Mouse (Mus musculus) right cerebral cortex, postnatal 14 days (tissue): Measurements from ENCODE around the gene Fam120a.

Source experiments
- DNase-seq: peaks from one replicate; pipeline ENCODE4 v3.0.0; 2022

Gene Fam120a

DNA sequence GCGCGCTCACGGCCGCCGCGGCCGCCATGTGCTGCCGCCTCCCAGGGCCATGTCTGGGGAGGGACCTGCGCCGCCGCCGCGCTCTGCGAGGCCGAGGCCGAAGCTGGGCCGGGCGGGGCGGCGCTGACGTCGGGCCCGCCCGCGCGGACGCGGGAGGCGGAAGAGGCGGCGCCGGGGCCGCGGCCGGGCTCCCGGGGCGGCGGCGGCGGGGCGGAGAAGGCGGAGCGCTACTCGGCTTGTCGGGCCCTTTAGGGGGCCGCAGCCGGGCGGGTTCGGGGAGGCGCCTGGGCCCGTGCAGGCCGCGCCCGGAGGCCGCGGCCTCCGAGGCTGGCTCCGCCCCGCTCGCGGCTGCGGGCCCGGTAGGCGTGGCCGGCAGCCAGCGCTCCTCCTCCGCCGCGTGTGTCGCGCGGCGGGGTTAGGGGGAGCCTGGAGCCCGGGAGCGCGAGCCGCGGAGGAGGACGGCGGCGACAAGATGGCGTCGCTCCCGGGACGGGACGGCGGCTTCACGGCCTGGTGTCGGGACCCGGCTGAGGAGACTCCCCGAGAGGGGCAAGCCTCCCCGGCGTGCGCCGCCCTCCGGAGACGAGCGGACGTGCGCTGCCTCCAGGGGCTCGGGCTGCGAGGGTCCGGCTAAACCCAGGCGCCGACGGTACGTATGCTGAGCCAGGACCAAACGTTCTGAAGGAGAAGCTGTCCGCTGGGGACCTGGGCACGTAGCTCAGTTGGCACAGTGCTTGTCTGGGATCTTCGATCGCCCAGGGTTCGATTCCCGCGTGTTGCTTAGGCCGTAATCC, at the start of gene Fam120a:
Gene Fam120a (minus strand): TSS at position 62 of the 794 bp plus-strand sequence.
- peak; percentile 79 for DNase-seq

DNA sequence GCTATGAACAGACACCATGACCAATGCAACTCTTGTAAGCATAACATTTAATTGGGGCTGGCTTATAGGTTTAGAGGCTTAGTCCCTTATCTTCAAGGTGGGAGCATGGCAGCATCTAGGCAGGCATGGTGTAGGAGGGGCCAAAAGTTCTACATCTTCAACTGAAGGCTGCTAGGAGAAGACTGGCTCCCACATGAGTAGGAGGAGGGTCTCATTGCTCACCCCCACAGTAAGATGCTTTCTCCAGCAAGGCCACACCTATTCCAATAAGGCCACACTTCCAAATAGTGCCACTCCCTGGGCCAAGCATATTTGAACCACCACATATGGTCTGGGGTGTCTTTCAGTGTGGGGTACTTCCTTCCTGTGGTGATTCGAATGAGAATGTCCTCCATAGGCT, 49.6 kb upstream of the Fam120a start:
- no peak for DNase-seq

GRCm38 (mm10) chr13:49016311-49016761, 48.5 kb upstream of the Fam120a start:
- peak; percentile 86 for DNase-seq

GRCm38 (mm10) chr13:49015366-49016306, 47.8 kb upstream of the Fam120a start:
- DNase-seq: no peak

- no peak for DNase-seq
These were observed 45.5 kb upstream of the Fam120a start for GRCm38 (mm10) chr13:49013206-49013794.

DNA sequence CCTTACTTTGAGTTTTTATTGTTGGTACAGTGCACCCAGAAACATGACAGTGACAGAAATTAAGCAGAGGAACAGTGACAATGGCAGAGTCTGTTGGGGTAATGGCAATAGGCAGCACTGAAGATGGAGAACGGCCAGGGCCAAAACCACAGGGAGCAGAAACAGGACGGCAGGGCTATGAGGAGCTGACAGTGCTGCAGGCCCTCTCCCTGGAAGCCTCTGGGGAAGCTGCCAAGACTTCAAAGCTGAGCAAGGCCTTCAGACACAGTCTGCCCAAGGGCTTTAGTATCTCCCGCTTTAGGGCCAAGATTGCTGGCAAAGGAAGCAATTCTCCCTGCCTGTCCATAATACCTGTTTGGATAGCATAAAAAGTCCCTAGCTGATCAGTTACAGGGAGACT, 33.9 kb upstream of the Fam120a start:
- peak; percentile 28 for DNase-seq

DNA sequence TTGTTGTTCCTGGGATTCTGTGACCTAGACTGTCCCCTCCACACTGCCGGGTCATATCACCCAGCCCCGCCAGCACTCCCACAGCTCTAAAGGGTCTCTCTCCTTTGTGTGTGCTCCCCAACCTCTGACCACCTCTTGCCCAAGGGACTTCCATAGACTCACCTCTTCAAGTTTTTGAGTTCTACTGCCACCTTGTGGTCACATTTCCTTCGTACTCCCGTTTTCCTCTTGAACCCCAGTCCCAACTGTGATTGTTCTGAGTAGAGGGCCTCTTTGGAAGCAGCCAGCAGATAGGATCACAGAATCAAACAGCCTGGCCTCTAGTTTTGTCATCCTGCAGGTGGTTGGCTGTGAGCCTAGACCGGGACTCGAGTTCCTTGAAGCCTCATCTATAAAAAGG, 30.8 kb upstream of the Fam120a start:
- DNase-seq: peak; percentile 26

DNA sequence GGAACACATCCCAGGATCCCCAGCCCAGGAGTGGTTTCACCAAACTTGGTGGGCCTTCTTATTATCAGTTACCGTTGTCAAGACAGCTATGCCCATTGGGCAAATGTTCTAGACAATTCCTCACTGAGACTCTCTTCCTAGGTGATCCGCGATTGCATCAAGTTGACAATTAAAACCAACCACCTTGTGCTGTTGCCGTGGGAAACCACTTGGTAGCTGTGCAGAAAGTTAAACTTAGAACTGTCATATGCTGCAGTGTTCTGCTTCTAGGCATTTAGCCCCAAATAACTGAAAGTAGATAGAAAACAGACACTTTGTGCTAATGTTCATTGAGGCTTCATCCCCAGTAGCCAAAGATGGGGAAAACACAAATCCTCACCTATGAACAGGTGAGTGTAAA, 28.9 kb upstream of the Fam120a start:
- DNase-seq: no peak

DNA sequence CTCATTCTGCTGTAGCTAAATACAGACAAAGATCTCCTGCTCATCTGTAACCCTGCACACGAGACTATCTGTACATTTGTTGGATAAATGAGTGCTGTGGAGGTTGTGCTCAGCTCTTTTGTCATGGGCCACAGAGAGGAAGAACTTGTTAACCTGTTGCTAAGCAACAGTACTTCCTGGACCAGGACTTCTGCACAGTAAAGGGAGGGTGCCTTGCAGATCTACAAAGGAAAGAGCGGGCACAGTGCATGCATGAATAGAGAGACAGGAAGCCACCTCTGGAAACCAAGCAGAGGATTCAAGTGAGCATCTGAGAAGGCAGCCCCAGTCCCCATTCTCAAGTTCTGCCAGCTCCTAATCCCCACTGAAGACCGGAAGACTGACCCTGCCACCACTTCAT, 27.1 kb upstream of the Fam120a start:
- no peak for DNase-seq

DNA sequence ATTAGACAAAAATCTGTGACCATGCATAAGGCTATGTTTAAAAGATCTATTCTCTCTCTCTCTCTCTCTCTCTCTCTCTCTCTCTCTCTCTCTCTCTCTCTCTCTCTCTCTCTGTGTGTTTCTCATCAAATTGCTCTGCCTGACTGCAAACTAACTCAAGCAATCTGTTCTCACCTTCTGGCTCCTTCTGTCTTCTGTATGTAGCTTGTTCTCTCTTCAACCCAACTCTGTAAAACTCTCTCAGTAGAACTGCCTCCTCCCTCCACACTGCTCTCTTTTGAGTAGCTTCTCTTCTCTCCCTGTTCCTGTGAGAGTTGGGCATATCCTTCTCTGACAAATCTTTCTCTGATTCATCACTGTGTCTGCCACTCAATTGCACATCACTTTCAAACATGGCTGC, 25.1 kb upstream of the Fam120a start:
- DNase-seq: no peak

DNA sequence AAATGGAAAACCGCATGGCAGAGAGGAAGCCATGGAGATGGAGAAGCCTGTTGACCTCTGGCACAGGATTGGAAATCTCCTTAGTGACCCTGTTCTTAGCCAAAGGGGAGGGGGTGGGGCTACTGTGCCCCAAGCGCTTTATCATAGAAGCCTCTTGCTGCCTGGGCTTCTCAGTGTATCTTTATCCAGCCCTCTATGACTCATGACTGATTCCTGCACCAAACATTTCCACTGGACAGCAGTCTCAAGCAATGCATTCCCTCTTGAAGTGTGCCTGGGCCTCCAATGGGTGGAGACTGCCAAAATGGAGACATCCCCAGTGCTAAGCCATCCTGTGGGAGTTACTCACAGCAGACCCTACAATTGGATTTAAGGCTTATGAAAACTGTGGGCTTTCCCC, 22.3 kb upstream of the Fam120a start:
- DNase-seq: no peak

DNA sequence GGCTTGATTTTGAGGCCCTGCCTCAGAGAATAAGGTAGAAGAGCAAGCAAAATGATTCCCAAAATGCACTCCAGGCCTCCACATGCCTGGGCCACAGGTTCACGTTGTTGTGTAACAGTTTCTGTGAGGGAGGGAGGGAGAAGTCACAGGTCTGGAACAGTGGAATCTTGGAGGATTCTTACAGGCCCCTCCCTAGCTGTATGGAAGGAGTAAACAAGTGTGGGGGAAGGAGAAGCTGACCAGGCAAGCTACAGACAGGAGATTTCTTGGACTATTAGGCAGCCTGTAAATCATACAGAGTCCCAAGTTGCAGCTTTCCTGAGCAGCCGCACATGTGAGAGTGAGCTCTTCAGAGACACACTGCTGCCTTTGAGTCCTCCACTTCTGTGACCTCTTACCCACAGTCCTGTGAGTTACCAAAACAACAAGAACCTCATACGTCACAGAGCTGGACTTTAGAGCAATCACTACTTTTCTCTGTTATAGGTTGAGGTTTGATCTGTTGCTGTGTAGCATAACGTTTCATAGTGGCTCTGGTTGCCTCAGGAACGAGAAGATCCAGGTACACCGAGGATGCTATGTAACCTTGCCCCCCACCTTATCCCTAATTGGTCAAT, 14.8 kb upstream of the Fam120a start:
- no peak for DNase-seq

DNA sequence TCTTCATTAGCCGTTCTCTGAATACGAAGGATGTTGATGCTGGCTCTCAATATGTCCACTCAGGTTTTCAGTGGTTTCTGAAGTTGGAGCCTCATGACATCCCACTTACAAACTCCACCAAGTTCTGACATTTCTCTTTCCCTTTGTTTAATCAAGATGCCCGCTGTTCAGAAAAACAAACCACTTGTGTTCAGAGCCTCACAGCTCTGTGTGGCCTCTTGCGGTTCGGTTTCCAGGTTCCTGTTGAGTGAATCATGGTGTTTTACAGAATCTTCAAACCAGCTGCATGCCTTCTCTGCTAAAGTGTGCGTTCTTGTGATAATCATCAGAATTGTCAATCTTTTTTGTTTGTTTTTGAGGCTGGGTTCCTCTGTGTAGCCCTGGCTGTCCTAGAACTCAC, 11.3 kb upstream of the Fam120a start:
- DNase-seq: no peak

DNA sequence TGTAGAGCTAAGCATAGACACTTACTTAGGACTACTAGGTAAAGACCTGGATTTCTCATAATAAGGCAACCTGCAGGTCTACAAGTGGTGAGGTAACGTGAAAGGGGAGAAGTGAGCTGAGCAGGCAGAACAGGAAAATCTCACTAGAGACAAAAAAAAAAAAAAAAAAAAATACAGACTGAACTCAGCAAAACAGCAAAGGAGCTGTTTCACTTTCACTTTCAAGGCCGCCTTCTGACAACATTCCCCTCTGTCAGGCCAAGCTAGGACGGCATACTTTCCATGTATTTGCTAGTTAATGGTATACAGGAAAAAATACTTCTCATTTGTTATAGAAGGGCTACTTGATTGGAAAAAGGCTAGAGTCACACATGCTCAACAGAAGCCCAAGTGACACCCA, 10.0 kb upstream of the Fam120a start:
- DNase-seq: no peak

DNA sequence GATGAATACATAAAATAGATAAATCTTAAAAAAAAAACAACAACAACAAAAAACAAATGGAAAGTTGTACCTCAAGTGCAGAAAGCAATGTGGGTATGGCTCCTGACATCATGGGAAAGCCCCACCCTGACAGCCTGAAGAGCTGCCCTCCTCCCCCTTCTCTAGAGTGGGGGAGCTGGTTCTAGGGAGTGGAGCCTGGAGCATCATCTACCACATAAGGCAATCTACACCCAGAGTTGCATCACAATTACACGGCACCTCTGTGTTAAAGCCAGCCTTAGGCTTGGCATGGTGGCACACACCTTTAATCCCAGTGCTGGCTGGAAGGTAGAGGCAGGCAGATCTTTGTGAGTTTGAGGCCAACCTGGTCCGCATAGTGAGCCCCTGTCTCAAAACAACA, 6.9 kb upstream of the Fam120a start:
- no peak for DNase-seq

DNA sequence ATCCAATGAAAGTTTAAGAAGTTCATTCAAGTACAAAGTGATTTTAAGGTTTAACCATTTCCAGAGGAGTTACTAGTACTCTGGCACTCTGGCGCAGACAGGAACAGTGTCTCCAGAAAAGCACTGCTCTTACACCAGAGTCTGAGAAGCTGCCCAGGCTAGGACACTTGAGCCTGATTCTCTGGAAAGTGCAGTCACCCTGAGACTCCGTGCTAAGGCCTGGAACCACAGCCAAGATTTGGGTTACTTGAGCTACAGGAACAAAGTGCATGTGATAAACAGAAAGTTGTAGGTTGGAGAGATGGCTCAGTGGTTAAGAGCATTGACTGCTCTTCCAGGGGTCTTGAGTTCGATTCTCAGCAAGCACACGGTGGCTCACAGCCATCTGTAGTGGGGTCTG, 6.4 kb upstream of the Fam120a start:
- no peak for DNase-seq

DNA sequence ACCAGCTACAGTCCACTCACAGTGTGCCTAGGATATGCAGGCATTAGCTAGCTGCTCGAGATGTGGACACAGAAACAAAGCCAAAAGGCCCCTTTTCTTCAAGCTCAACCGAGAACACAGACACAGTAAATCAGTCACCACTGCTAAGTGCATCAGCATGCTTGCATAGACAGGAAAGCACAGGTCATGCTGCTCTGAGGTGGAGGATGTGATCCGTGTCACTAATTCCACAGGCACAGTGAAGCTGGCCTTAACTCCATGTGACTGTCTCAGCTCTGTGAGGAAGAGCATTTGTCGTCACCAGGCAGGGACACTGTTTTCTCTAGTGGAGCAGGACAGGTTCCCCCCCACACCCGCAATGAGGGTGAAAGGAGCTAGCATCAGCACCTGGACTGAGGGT, 5.4 kb upstream of the Fam120a start:
- DNase-seq: no peak

GRCm38 (mm10) chr13:48971033-48971432, 3.2 kb upstream of the Fam120a start:
- DNase-seq: no peak

DNA sequence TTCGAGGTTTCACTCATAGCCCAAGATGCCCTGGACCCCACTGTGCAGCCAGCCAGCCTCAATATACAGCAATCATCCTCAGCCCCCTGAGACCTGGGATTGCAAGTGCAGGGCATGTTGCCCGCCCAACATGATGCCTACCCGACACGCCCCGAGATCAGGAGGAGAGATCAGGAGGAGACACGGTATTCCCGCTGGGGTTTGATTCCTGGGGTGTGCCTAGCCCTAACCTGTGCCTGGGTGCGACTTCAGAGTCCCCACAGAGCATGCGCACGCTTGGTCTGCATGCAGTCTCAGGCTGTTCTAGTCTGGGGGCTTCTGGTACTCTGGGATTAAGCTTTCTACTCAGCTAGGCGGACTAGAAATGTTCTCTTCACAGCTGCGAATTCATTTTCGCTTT, 2.7 kb upstream of the Fam120a start:
- DNase-seq: no peak

GRCm38 (mm10) chr13:48968750-48969088, 902 bp upstream of the Fam120a start:
- DNase-seq: no peak

- peak; percentile 53 for DNase-seq
These were observed 681 bp downstream of the Fam120a start for GRCm38 (mm10) chr13:48966851-48967821.
